Mouse (Mus musculus) gastrocnemius, postnatal 25 days (tissue): ENCODE measurements around the gene Serpina1e. TPM values are rescaled to one million over a fixed set of nuclear protein-coding genes. Genes with fewer than 3 reads are reported as not detected.

Experiments used
- DNase-seq: peaks from one replicate; pipeline ENCODE4 v3.0.0; 2022
- long read RNA-seq, 2 experiments: library from polyadenylated mRNA; stranded (forward); transcript quantifications; one replicate each; pipeline ENCODE4 v2.0.0; 2021
- total RNA-seq, 2 experiments: library from RNA; stranded (reverse); gene quantifications; 1 replicate in 1 of 2; 2 replicates in 1 of 2; pipeline ENCODE4 v1.2.3; 2021

Serpina1e gene
- total RNA-seq, result under 1 TPM in 1 of 2 experiments, not detected in 1; 0.27 TPM
- long read RNA-seq, experiment 1, result 0 reads
- long read RNA-seq, experiment 2, result 0 reads

DNA sequence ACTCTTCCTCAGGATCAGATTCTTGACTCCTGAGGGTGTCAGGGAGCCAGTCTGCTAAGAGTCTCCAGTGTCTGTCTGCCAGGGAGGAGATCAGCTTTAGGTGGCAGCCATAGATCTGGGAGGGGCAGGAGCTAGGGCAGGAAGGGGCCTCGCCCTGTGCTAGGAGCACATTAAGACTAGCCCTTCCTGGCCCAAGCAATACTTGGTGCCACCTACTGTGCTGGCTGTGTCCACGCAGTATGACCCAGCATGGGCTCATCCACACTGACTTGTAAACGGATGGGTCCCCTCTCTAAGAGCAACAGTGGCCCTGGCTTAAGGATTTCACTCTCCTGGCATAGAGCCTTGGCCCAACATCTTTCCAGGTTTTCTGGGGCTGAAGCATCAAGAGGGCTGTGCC lies at the start of gene Serpina1e:
TSS of gene Serpina1e (minus strand) at position 178 of the 400 bp plus-strand sequence.
- DNase-seq, result no peak

DNA sequence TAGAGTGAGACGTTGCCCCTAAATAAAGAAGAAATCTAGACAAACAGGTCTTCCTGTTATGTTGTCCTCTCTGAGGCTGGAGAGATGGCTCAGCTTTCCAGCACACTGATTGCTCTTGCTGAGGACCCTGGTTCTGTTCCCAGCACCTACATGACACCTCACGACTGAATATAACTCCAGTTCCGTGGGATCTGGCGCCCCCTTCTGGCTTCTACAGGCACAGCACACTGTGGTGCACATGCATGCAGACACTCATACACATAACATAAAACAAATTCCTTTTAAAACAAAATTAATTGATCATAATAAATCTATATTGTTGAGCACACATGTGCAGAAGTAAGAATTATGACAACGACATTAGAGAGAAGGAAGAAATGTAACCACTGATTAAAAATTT lies 45.9 kb upstream of the Serpina1e start:
- DNase-seq, result no peak

DNA sequence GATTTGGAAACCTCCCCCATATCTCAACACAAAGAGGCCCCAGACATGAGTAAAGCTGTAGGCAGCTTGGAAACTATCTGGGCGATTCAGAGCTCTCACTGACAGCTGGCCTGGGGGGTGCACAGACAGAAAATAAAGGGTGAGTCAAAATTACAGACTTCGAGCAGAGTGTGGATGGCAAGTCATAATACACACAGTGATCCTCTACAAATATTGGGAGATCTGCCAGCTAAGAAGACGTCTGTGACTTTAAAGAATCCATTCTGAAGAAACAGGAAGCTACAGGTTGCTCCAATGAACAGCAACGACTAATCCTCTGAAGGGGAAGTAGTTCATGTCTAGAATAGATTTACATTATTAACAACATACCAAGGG lies 44.5 kb upstream of the Serpina1e start:
- no peak for DNase-seq

DNA sequence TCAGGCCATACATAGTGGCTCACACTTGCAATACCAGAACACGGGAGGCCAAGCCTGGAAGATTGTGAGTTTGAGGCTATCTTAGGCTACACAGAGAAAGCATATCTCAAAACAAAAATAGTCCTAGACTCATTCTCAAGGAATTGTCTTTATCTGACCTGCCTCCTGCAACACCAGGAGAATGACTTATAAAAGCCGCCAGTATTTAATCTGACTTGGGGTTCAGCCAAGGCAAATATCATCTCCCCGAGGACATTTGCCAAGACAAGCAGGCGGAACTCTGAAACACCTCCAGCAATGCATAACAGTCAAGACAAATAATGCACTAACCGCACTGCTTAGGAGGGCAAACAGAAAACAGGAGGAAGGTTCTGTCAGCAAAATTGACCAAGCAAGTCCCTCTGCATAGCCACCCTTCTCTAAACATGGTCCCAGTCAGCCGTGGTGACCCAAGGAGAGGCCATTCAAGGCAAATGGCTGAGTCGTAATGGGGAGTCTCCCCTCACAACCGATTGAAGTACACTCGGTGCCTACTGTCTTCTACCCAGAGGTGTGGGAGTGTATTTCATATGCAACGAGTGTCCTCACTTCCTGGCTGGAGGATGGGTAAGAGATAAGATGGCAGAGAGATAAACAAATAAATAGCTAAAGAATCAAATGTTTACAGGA lies 43.9 kb upstream of the Serpina1e start:
- no peak for DNase-seq

DNA sequence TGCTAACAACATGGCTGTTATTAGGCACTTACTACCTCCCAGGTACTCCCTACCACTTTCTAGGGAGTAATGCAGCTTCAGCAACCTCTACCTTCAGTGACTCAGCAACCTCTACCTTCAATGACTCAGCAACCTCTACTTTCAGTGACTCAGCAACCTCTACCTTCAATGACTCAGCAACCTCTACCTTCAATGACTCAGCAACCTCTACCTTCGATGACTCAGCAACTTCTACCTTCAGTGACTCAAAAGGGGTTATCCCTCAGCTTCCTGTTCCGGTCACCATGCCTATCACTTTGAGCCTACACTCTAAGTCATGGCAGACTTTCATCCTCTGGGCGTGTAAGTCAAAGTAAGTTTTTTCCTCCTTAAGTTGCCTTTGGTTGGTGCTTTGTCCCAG lies 41.8 kb upstream of the Serpina1e start:
- DNase-seq, result no peak

DNA sequence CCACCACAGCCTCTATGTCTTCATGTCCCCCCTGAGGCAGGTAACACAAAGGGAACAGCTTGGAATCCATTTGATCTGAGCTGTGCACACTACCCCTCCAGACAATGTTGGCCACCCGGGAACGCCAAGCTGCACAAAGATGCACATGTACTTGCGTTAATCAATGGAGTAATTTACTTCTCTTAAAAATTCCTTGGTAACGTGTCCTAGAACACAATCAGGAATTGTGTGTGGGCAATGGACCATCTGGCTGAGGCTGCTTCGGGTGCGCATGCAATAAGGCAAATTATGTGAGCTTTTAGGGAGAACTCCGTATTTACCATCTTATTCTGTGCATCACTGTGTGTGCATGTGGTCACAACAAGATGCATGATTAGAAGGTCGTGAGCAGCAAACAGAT lies 40.8 kb upstream of the Serpina1e start:
- DNase-seq, result no peak

DNA sequence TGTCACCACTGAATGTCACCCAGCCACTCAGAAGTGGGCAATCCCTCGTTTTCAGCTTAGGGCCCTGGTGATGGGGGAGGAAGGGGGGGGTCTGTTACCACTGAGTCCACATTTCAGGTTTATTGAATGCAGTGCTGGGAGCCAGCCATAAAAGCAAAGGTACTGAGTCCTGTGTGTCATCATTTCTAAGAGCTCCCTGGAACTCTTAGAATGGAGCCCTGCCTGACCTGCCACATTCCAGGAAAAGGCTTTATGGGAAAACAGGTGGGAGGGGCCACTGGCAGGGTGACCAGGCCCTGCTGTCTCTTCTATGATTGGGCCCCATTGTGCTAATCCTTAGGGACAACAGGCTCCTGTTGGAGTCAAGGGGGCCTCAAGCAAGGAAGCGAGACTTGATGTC lies 37.7 kb upstream of the Serpina1e start:
- no peak for DNase-seq

DNA sequence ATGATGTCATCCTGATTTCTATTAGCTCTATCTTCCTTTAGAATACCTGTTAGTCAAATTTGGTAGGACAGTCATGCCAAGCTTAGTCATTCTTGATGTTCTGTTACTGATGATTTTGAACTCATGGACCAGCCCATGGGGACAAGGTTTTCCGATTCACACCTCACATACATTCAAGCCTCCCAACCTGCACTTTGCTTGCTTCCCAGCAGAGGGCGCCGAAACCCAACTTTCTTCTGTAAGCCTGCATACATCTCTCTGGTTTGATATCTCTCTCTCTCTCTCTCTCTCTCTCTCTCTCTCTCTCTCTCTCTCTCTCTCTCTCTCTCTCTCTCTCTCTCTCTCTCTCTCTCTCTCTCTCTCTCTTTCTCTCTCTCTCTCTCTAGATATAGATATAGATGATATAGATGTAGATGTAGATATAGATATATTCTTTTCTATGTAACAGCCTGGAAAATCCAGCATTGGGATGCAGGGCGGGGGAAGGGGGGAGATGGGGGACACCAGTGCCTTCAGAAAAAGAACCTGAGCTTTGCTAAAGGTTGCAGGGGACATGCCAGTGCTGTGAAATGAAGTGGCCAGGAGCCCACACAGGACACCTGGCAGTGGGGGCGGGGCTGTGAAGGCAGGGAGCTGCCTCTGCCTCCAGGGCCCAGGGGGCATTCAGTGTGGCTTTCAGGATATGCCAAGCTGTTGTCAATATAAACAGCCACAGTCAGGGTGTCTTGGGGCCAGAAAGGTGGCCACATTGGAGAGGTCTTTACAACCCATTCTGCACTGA lies 36.7 kb upstream of the Serpina1e start:
- no peak for DNase-seq

DNA sequence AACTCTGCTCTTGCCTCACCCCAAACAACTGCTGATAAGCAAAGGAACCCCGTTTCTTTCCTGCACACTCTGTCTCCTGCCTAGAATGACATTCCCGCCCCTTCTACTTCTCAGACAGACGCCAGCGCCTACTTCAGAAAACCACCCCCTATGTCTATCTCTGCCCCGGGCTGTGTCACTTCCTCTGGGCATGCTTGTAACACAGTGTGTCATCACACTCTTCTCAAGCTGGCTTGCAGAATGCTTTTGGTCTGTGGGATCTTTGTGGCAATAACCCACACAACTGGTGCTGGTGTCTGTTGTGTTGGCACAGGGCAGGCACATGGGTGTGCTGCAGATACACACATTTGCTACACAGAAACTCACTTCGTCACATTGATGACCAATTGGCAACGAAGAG lies 34.2 kb upstream of the Serpina1e start:
- no peak for DNase-seq

DNA sequence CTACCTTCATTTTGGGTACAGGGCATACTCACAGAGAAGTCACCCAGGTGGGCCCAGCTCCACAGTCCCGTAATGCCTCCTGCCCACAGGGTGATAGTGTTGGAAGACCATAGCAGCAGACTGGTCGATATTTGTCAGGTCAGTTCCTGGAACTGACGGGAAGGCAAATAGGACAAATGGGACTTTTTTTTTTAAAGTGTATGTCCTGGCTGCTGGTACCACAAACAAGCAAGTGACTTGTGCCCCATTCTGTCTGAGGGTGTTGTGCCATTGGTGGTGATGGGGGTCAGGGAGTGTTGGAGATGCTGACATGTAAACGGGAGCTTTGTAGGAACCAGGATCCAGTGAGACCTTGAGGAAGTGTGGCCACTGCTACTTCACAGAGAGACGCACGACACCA lies 31.1 kb upstream of the Serpina1e start, which contains the start of gene Serpina11:
TSS of gene Serpina11 (minus strand) at position 101 of the 400 bp plus-strand sequence.
- DNase-seq, result no peak

DNA sequence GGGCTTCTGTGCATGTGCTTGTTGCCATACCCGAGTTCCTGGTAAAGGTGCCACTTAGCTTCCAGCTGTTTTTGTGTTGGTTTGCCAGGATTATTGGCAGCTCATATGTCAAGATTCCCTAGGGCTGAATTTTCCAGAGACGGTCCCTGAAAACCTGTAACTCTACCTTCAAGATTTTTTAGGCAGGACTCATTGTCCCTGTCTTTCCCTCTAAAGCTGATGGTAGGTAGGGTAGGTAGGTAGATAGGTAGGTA lies 30.7 kb upstream of the Serpina1e start:
- no peak for DNase-seq

DNA sequence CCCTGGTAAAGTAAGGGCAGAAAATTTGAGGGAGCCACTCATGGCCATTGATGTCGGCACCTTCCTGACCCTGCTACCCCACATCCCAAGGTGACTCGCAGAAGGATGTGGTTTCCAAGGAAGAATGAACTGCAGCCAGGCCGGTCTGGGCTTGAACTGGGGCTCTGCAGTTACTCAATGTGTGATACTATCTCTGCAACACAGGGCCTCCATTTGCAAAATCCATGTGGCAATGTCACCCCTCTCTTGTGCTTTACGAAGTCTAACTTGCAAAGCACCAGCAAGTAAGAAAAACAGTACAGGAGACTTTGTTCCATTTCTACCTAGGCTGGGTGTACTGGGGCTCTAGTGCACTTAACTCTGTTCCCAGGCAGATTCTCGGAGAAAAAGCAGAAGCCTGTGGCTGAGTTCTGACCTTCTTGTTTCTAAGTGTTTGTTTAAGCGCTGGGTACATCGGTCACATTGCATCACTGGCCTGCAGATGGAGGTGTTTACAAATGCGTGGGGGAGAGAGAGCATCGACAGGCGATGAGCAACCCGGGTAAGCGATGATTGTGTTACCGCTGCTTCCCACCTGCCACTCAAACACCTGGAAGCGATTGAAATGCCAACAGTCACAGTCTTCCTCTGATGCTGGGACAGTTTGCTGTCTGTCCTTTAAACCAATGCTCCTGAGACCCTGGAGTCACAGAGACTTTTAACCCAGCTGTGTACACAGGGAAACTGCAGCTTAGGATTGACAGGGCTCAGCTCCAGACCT lies 30.2 kb upstream of the Serpina1e start:
- no peak for DNase-seq

DNA sequence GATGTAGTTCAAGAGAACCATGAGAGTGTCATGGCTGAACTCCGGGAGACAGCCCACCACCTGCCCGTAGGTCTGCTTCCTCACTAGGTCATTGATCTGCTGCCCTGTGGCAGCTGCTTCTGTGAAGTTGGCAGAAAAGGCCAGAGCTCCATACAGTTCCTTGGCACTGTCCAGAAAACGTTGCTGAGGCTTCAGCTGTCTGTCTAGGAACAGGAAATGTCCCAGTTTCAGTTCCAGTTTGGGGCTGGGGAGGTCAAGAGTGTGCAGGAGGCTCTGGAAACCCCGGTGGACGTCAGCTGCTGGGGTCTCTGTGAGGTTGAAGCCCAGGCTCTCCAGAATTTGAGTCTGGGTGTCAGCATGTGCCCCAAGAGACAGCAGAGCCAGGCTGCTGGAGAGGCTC lies 27.1 kb upstream of the Serpina1e start:
- no peak for DNase-seq

DNA sequence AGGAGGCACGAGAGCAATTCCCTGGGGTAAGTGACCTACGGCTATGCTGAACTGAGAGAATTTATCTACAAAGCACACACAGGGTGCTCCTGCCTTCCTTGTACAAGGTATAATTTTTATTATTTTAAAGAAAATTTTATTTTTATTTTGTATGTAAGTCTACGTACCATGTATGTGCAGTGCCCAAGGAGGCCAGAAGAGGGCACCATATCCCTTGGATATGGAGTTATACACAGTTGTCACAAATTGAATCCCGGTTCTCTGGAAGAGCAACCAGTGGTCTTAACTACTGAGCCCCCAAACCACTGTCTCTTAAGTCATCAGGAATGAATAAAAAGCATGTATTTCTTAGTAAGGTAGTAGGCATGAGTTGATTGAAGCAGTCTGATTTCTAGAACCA lies 26.2 kb upstream of the Serpina1e start:
- DNase-seq, result no peak

DNA sequence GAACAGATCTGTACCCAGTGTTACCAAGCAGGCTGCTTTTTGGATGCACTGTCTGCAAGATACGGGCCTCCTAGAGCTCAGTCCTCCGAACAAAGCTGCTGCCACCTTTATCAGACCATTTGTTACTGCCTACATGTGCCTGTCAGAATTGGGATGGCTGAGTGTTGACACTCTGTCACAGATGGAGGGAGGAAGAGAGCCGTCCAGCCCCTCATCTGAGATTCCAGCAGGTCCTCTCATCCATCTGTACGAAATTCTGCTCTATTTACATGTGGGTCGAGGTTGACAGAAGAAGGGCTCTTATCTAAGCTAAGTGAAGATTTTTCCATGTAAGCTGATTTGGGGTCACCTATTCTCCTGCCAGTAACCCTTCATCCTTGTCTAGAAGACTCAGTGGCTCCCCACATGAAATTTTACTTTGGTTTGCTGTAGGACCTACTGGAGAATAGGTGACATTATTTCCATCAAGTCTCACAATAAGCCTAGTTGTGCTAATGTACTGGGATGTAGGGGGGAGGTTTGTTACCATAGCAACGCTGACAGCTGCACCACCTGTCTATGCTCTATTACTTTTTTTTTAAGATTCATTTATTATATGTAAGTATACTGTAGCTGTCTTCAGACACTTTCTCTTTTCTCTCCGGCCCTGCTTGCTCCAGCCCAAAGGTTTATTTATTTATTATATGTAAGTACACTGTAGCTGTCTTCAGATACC lies 23.0 kb upstream of the Serpina1e start:
- no peak for DNase-seq

DNA sequence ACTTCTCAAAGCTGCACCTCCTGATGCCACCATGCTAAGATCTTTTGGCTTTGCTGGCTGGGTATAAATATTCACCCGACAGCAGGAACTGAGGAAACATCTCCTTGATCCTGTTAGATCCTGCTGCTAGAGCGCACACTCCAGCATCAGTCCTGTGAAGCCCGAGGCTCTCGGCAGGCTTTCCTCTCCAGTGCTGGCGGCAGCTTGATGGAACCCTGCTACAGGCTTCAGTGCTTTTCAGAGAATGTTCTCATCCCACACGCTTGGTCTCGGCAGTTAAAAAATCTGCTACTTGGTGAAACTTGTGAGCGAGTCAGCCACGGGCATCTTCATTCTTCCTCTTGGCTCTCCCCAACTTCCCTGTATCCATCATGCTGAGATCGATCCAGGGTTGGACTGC lies 19.5 kb upstream of the Serpina1e start:
- DNase-seq, result no peak

DNA sequence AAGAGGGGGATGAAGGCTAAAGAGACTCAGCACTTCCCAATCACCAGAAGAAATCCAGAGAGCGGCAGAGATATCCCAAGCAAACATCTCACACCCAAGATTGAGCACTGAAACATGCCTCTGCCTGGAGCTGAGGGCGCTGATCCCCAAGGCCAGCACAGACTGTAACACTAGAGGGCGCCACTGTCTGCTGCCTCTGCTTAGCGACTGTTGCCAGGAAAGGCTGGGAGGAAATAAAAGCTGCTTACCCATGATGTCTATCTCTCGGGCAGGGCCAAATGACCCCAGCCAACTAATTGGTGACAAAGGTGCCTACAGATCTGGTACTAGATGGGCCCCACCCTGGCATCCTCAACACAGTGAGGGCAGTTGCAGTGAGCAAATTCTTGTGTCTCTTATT lies 19.1 kb upstream of the Serpina1e start:
- no peak for DNase-seq

DNA sequence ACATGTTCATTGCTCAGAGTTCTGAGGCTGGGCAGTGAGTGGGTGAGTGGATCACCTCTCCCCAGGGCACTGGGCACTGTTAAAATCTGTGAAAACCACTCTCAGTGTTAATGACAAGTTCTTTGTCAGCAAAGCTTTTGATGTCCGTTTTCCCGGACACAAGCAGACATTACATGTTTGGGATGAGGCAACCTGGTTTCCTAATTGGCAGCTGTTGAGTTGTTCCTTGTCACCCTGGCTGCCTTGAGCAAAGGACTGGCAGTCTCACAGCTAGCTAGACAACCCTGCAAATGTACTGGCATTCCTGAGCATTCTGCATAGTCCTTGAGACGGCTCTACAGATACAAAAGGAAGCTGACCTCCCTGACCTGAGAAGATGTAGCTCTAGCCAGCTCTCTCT lies 18.3 kb upstream of the Serpina1e start:
- no peak for DNase-seq

DNA sequence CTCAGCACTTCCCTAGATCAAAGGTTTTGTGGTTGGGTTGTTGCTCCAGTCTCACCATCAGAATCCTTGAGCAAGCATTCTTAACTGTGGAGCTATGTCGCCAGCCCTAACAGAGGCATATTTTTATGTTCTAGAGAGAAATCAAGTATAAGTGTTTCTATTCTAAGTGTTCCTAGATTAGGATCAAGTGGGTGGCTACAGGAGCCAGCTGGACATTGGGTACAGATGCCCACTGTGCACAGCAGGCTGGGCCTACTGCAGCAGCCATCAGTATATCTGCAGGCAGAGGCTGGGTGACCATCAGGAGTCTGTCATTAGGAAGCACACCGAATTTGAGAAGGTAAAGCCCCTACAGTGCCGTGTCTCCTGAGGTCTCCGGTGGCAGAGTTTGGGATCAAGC lies 12.3 kb upstream of the Serpina1e start:
- DNase-seq, result no peak

DNA sequence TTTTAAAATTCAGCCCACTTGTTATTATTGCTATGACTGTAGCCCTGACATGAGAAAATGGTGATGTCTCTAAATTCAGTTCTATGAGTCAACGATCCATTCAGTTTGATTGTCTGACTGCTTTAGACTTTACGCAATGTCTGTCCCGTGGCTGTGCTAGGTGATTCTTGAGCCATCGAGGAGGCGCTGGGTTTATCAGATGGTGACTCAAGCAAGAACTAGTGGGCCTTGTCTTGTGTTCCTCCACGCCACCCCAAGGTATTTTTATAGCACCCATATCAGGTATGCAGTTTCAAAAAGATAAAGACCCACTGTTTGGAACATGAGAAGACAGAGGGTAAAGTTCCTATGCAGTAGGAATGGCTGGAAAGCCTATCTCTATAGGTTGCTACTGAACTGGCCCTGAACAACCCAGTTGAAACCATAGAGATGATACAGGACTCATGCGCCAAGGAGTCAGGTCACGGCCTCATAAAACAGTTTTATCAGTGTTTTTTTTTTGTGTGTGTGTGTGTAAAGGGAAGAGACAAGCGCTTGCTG lies 10.9 kb upstream of the Serpina1e start:
- DNase-seq, result no peak

DNA sequence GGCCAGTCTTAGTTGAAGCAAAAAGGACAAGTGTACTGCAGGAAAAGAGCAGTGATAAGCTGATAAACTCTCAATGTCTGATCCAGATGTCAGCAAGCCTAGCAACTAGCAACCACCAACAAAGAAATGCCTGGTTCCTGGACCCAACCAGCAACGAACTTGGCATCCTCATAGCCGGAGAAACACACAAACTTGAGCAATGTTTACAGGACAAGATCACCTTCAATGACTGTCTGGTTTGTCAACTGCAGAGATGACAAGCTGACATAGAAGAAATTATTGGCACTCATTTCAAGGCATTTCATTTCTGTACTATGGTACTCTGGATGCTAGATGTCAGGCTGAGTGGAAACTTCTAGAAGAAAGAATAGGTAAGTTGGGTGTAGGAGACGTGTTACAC lies 8.0 kb upstream of the Serpina1e start:
- DNase-seq, result no peak

DNA sequence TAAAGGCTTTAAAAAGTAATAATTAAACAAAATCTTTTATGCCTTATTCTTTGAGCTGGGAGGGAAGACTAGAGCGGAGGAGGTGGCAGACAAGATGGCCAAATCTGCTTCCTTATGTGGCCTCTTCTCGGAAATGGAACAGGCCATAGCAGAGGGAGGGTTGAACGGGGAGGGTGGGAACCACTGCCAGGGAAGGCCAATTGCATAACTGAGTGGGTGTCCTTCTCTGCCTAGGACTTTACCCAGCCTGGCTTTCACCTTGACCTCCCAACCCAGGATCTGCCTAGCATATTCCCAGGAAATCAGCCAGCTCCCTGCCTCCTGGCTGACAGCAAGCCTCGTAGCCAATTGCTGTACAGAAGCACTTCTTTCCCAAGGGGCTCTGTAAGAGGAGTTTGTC lies 4.5 kb upstream of the Serpina1e start:
- no peak for DNase-seq

DNA sequence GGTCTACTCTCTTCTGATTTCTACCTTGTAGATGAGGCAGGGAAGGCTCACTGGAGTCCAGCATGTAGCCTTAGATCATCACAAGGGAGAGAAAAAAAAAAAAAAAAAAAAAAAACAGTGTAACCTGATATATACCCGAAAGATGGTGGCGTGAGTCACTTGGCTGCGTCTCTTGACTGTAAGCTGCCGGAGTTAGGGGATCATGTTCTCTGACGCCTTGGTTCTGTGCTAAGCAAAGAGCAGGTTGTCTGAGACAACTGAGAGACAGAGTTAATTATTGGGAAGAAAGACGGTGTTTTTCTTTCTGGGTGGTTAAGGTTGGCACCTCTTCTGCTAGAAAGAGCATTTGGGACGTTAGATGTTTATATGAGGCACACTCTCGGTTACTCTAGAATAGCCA lies 4.1 kb upstream of the Serpina1e start:
- DNase-seq, result no peak
